Mouse (Mus musculus): ENCODE data around the gene Slc6a17.

The Slc6a17 gene

GRCm38 (mm10) chr3:107459773-107460431 lies 57.9 kb downstream of the Slc6a17 start:
- DNase-seq: no peak

GRCm38 (mm10) chr3:107459196-107459772 lies 58.5 kb downstream of the Slc6a17 start, which contains the start of gene Kcnc4:
Gene Kcnc4 (minus strand): TSS chr3:107459552.
- DNase-seq: no peak

- DNase-seq: peak; percentile 8 to 17
These were observed 59.2 kb downstream of the Slc6a17 start for GRCm38 (mm10) chr3:107458528-107459195.

GRCm38 (mm10) chr3:107458104-107458503 lies 59.7 kb downstream of the Slc6a17 start:
- no peak for DNase-seq

GRCm38 (mm10) chr3:107454280-107454679 lies 63.5 kb downstream of the Slc6a17 start:
- no peak for DNase-seq

- DNase-seq: no peak
These were observed 71.0 kb downstream of the Slc6a17 start for GRCm38 (mm10) chr3:107446822-107447221.

GRCm38 (mm10) chr3:107443866-107444265 lies 74.0 kb downstream of the Slc6a17 start:
- no peak for DNase-seq

GRCm38 (mm10) chr3:107442191-107442590 lies 75.6 kb downstream of the Slc6a17 start:
- DNase-seq: no peak

- no peak for DNase-seq
These were observed 76.5 kb downstream of the Slc6a17 start for GRCm38 (mm10) chr3:107441306-107441705.

GRCm38 (mm10) chr3:107439280-107439679 lies 78.5 kb downstream of the Slc6a17 start:
- no peak for DNase-seq

GRCm38 (mm10) chr3:107437666-107438065 lies 80.2 kb downstream of the Slc6a17 start:
- DNase-seq: no peak

GRCm38 (mm10) chr3:107436434-107436833 lies 81.4 kb downstream of the Slc6a17 start:
- DNase-seq: no peak

- no peak for DNase-seq
These were observed 84.2 kb downstream of the Slc6a17 start for GRCm38 (mm10) chr3:107433614-107434013.

- DNase-seq: no peak
These were observed 86.5 kb downstream of the Slc6a17 start for GRCm38 (mm10) chr3:107431268-107431667.

- DNase-seq: no peak
These were observed 93.4 kb downstream of the Slc6a17 start for GRCm38 (mm10) chr3:107424258-107425041.

GRCm38 (mm10) chr3:107420156-107420555 lies 97.7 kb downstream of the Slc6a17 start:
- no peak for DNase-seq

All from thymus, postnatal 36 days (tissue).